Mouse (Mus musculus) MEL (cell line): ENCODE results near the gene Gm20721. TPM values are rescaled to one million over a fixed set of nuclear protein-coding genes. Genes with fewer than 3 reads are reported as not detected.

Source experiments
- DNase-seq: peaks from one replicate; pipeline ENCODE4 v3.0.0; 2011; ENCODE audit warnings: low read depth, low spot score
- H3K27ac ChIP-seq: 2 replicates; pipeline ENCODE4 v1.5.1; 2012; ENCODE audit warnings: low read depth, mild to moderate bottlenecking, control low read depth, low read length, moderate library complexity; ENCODE audit not compliant: control insufficient read depth
- H3K27me3 ChIP-seq, 2 experiments: fragments of 150-350 bp in 1 of 2; sonication (generic) in 1 of 2; 2 replicates each; pipeline ENCODE4 v1.6.1; 2012; ENCODE audit warnings: low read length in 2 of 2, mild to moderate bottlenecking in 2 of 2, improper control_type of control experiment in 1 of 2, moderate library complexity in 1 of 2; ENCODE audit not compliant: insufficient read depth in 2 of 2, control insufficient read depth in 1 of 2
- H3K36me3 ChIP-seq, 2 experiments: 2 replicates each; pipeline ENCODE4 v1.6.1; 2012 to 2014; ENCODE audit warnings: low read length in 2 of 2, improper control_type of control experiment in 1 of 2, inconsistent platforms in 1 of 2, mild to moderate bottlenecking in 1 of 2; ENCODE audit not compliant: insufficient read depth in 2 of 2, control insufficient read depth in 1 of 2
- H3K4me1 ChIP-seq, 2 experiments: fragments of 150-350 bp in 1 of 2; sonication (generic) in 1 of 2; 2 replicates each; pipeline ENCODE4 v1.6.1; 2012; ENCODE audit warnings: low read length in 2 of 2, improper control_type of control experiment in 1 of 2, mild to moderate bottlenecking in 1 of 2; ENCODE audit not compliant: insufficient read depth in 2 of 2, control insufficient read depth in 1 of 2
- H3K4me3 ChIP-seq, 2 experiments: fragments of 150-350 bp in 1 of 2; sonication (generic) in 1 of 2; 2 replicates each; pipeline ENCODE4 v1.5.1; 2012; ENCODE audit warnings: low read depth in 2 of 2, low read length in 2 of 2, mild to moderate bottlenecking in 2 of 2, moderate library complexity in 2 of 2, control low read depth in 1 of 2, improper control_type of control experiment in 1 of 2; ENCODE audit not compliant: control insufficient read depth in 1 of 2, insufficient read depth in 1 of 2
- H3K79me2 ChIP-seq: 2 replicates; pipeline ENCODE4 v1.6.1; 2012; ENCODE audit warnings: mild to moderate bottlenecking, low read length, moderate library complexity; ENCODE audit not compliant: control insufficient read depth, poor library complexity, insufficient read depth
- H3K9ac ChIP-seq: 2 replicates; pipeline ENCODE4 v1.6.1; 2012; ENCODE audit warnings: low read depth, mild to moderate bottlenecking, control low read depth, low read length, moderate library complexity; ENCODE audit not compliant: control insufficient read depth, poor library complexity, severe bottlenecking
- H3K9me3 ChIP-seq: fragments of 150-350 bp; sonication (generic); replicated peaks from 2 replicates; pipeline ENCODE4 v1.6.1; 2012; ENCODE audit warnings: mild to moderate bottlenecking, low read length, improper control_type of control experiment, moderate library complexity; ENCODE audit not compliant: insufficient read depth
- BHLHE40 ChIP-seq: IDR thresholded peaks from 2 replicates; pipeline ENCODE4 v1.6.1; 2012; ENCODE audit warnings: low read depth, mild to moderate bottlenecking, inconsistent platforms, low read length, improper control_type of control experiment, borderline replicate concordance
- CHD1 ChIP-seq: IDR thresholded peaks from 2 replicates; pipeline ENCODE4 v1.6.1; 2012; ENCODE audit warnings: low read depth, mild to moderate bottlenecking, inconsistent platforms, low read length, improper control_type of control experiment
- CHD2 ChIP-seq: IDR thresholded peaks from 2 replicates; pipeline ENCODE4 v1.6.1; 2011; ENCODE audit warnings: low read length, improper control_type of control experiment
- CTCF ChIP-seq, 3 experiments: IDR thresholded peaks in 2 of 3; conservative IDR thresholded peaks in 1 of 3; 2 replicates each; pipeline ENCODE4 v1.5.1; 2011 to 2012; ENCODE audit warnings: low read length in 3 of 3, low read depth in 2 of 3, mild to moderate bottlenecking in 2 of 3, improper control_type of control experiment in 1 of 3, inconsistent platforms in 1 of 3, mixed read lengths in 1 of 3, moderate library complexity in 1 of 3; ENCODE audit not compliant: control insufficient read depth in 1 of 3, insufficient read depth in 1 of 3, poor library complexity in 1 of 3, severe bottlenecking in 1 of 3
- ETS1 ChIP-seq: IDR thresholded peaks from 2 replicates; pipeline ENCODE4 v1.6.1; 2012; ENCODE audit warnings: low read depth, mild to moderate bottlenecking, inconsistent platforms, low read length, improper control_type of control experiment, moderate library complexity
- GABPA ChIP-seq: IDR thresholded peaks from 2 replicates; pipeline ENCODE4 v1.6.1; 2012; ENCODE audit warnings: low read depth, mild to moderate bottlenecking, inconsistent platforms, low read length, improper control_type of control experiment, moderate library complexity
- GATA1 ChIP-seq: IDR thresholded peaks from 2 replicates; pipeline ENCODE4 v1.6.1; 2011; ENCODE audit warnings: low read depth, low read length, improper control_type of control experiment
- JUND ChIP-seq: IDR thresholded peaks from 2 replicates; pipeline ENCODE4 v1.6.1; 2011; ENCODE audit warnings: low read depth, mild to moderate bottlenecking, improper control_type of control experiment, low read length
- KAT2A ChIP-seq: conservative IDR thresholded peaks from 2 replicates; pipeline ENCODE4 v1.6.1; 2012; ENCODE audit warnings: low read depth, low read length, improper control_type of control experiment, inconsistent platforms
- MAFK ChIP-seq: IDR thresholded peaks from 2 replicates; pipeline ENCODE4 v1.6.1; 2011; ENCODE audit warnings: low read depth, mild to moderate bottlenecking, low read length, improper control_type of control experiment, borderline replicate concordance
- MAX ChIP-seq: IDR thresholded peaks from 2 replicates; pipeline ENCODE4 v1.6.1; 2011; ENCODE audit warnings: low read length, improper control_type of control experiment
- MAZ ChIP-seq: IDR thresholded peaks from 2 replicates; pipeline ENCODE4 v1.6.1; 2012; ENCODE audit warnings: low read depth, mild to moderate bottlenecking, inconsistent platforms, low read length, improper control_type of control experiment
- NELFE ChIP-seq: IDR thresholded peaks from 2 replicates; pipeline ENCODE4 v1.6.1; 2011; ENCODE audit warnings: low read depth, low read length, improper control_type of control experiment
- NRF1 ChIP-seq: IDR thresholded peaks from 2 replicates; pipeline ENCODE4 v1.6.1; 2014; ENCODE audit warnings: low read depth, mild to moderate bottlenecking, inconsistent platforms, low read length, improper control_type of control experiment, moderate library complexity; ENCODE audit not compliant: poor library complexity, insufficient read depth, severe bottlenecking
- POLR2AphosphoS2 ChIP-seq: IDR thresholded peaks from 2 replicates; pipeline ENCODE4 v1.6.1; 2011; ENCODE audit warnings: low read length, improper control_type of control experiment
- RAD21 ChIP-seq: IDR thresholded peaks from 2 replicates; pipeline ENCODE4 v1.6.1; 2011; ENCODE audit warnings: mild to moderate bottlenecking, low read depth, low read length, improper control_type of control experiment
- SIN3A ChIP-seq: IDR thresholded peaks from 2 replicates; pipeline ENCODE4 v1.6.1; 2012; ENCODE audit warnings: low read length, improper control_type of control experiment, inconsistent platforms
- TAL1 ChIP-seq: IDR thresholded peaks from 2 replicates; pipeline ENCODE4 v1.6.1; 2012; ENCODE audit warnings: mild to moderate bottlenecking, inconsistent platforms, low read length, moderate library complexity, mixed read lengths
- TBP ChIP-seq: IDR thresholded peaks from 2 replicates; pipeline ENCODE4 v1.8.0; 2011; ENCODE audit warnings: low read depth, low read length, improper control_type of control experiment
- UBTF ChIP-seq: IDR thresholded peaks from 2 replicates; pipeline ENCODE4 v1.6.1; 2012; ENCODE audit warnings: low read depth, mild to moderate bottlenecking, inconsistent platforms, low read length, improper control_type of control experiment, moderate library complexity, borderline replicate concordance; ENCODE audit not compliant: insufficient read depth
- USF1 ChIP-seq: IDR thresholded peaks from 2 replicates; pipeline ENCODE4 v1.6.1; 2014; ENCODE audit warnings: low read depth, mild to moderate bottlenecking, inconsistent platforms, low read length, improper control_type of control experiment, moderate library complexity
- USF2 ChIP-seq, 2 experiments: IDR thresholded peaks; 2 replicates each; pipeline ENCODE4 v1.6.1; 2011 to 2012; ENCODE audit warnings: improper control_type of control experiment in 2 of 2, low read length in 2 of 2, borderline replicate concordance in 1 of 2, inconsistent platforms in 1 of 2, low read depth in 1 of 2, mild to moderate bottlenecking in 1 of 2; ENCODE audit not compliant: insufficient read depth in 1 of 2
- ZKSCAN1 ChIP-seq: IDR thresholded peaks from 2 replicates; pipeline ENCODE4 v1.6.1; 2012; ENCODE audit warnings: low read depth, mild to moderate bottlenecking, inconsistent platforms, low read length, improper control_type of control experiment, moderate library complexity
- ZMIZ1 ChIP-seq: IDR thresholded peaks from 2 replicates; pipeline ENCODE4 v1.6.1; 2012; ENCODE audit warnings: low read depth, mild to moderate bottlenecking, inconsistent platforms, low read length, improper control_type of control experiment, moderate library complexity
- ZNF384 ChIP-seq: IDR thresholded peaks from 2 replicates; pipeline ENCODE4 v1.6.1; 2012; ENCODE audit warnings: low read depth, mild to moderate bottlenecking, inconsistent platforms, low read length, improper control_type of control experiment
- polyA plus RNA-seq, 2 experiments: library from polyadenylated mRNA; stranded (reverse) in 1 of 2; unstranded in 1 of 2; fragments of >175 nt in 1 of 2; fragments of >200 nt in 1 of 2; gene quantifications; 2 replicates each; pipeline versions ENCODE4 v1.2.1 to v1.2.4; 2012; ENCODE audit warnings: low replicate concordance in 2 of 2, low read depth in 1 of 2; ENCODE audit not compliant: insufficient read length in 2 of 2, insufficient read depth in 1 of 2, missing spikeins in 1 of 2
- total RNA-seq: library from RNA; depleted of rRNA; stranded (reverse); fragments of 300-350 nt; gene quantifications from 2 replicates; pipeline ENCODE4 v1.2.3, GENCODE M21; 2012

Gm20721 gene
- total and polyA plus RNA-seq, 3 experiments = 34.2 to 171 TPM; not detected in 1

DNA sequence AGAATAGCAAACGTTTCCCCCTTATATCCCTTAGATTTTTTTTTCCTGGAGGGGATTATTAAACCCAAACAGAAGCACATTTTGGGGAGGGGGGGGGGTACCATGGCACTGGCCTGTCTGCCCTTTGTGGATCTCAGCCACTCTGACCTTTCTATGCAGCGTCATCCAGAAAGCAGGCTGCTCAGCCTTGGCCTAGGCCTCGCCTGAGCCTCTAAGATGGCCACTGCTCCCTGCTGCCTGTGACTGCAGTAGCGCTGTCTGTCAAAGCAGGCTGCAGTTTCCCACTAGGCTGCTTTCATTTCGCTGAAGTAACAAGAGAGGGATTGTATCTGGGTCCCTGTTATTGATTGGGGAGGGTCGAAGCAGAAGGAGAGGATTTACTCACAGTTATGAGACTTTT lies 44.0 kb downstream of the Gm20721 start:
- TF ChIP-seq ZNF384 = no peak
- no peak for TF ChIP-seq CTCF (IDR thresholded peaks at IDR 0.05 in 2 of 3, conservative IDR thresholded peaks at IDR 0.05 in 1 of 3; ENCODE audit: control insufficient read depth in 1 of 3, insufficient read depth in 1 of 3, low read depth in 2 of 3, low read length in 3 of 3, poor library complexity in 1 of 3, severe bottlenecking in 1 of 3)
- TF ChIP-seq GABPA = no peak
- no peak for TF ChIP-seq RAD21
- TF ChIP-seq TBP = no peak
- TF ChIP-seq CHD1 = no peak
- no peak for TF ChIP-seq NELFE
- TF ChIP-seq TAL1 = no peak
- TF ChIP-seq ZMIZ1 = no peak
- TF ChIP-seq ETS1 = no peak
- no peak for TF ChIP-seq NRF1
- TF ChIP-seq BHLHE40 = no peak
- no peak for TF ChIP-seq MAFK
- TF ChIP-seq USF1 = no peak
- TF ChIP-seq MAZ = no peak
- no peak for TF ChIP-seq POLR2AphosphoS2
- TF ChIP-seq CHD2 = no peak
- Histone ChIP-seq H3K36me3 (no peaks in the 10 kb centered on the region), H3K27me3 (no peaks in the 10 kb centered on the region), H3K9ac (no peak overlapping the region), H3K27ac (no peak overlapping the region), H3K4me3 (no peak overlapping the region), H3K4me1 (no peaks in the 10 kb centered on the region), H3K9me3 (no peaks in the 10 kb centered on the region), H3K79me2 (no peaks in the 10 kb centered on the region)
- no peak for DNase-seq

DNA sequence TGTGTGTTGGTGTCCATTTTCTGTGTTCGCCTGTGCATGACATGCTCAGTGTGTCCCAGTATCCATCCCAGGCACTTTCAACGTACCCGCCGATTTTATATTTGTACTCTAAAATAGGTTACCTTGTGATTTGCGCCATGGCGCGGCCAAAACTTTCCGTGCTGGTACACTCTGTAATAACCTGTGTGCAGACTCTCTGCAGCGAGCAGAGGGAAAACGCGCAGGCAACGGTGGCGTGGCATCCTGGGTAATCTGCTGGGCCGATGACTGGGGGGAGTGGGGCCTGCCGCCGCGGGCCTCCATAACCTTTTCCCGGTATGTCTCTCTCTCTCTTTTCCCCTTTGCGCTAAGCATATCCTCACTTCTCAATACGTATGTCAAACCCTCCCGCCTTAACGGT lies 45.8 kb downstream of the Gm20721 start:
- Histone ChIP-seq H3K9me3 (no peaks in the 10 kb centered on the region), H3K27ac (no peak overlapping the region), H3K4me3 (no peak overlapping the region), H3K9ac (no peak overlapping the region), H3K27me3 (no peaks in the 10 kb centered on the region), H3K4me1 (no peaks in the 10 kb centered on the region), H3K36me3 (no peaks in the 10 kb centered on the region), H3K79me2 (no peaks in the 10 kb centered on the region)
- no peak for DNase-seq
- TF ChIP-seq USF2 (IDR thresholded peaks at IDR 0.05; ENCODE audit: borderline replicate concordance in 1 of 2, insufficient read depth in 1 of 2, low read depth in 1 of 2, low read length in 2 of 2) = no peak
- TF ChIP-seq UBTF = no peak
- no peak for TF ChIP-seq GATA1
- no peak for TF ChIP-seq JUND
- TF ChIP-seq ZKSCAN1 = no peak
- TF ChIP-seq CHD2 = no peak
- no peak for TF ChIP-seq KAT2A
- no peak for TF ChIP-seq NRF1
- no peak for TF ChIP-seq MAX
- TF ChIP-seq TBP = no peak
- TF ChIP-seq GABPA = no peak
- TF ChIP-seq SIN3A = no peak
